Mouse (Mus musculus): ENCODE data around the gene Trim5. TPM values are rescaled to one million over a fixed set of nuclear protein-coding genes. Genes with fewer than 3 reads are reported as not detected.
"Not testable (repeated sequence)": the region's sequence is repeated elsewhere in the genome, so short reads cannot be mapped to it uniquely, and the experiment has no call there.

Gene Trim5
- 0.13 and 0.15 TPM in 2 replicates for polyA plus RNA-seq (2016; fragmentation: Nextera tagmentation; extraction: Ambion mirVana)

- H3K4me3 ChIP-seq; ATAC-seq (ENCODE audit: insufficient number of reproducible peaks, insufficient read depth, low FRiP score, low TSS enrichment); H3K4me2 ChIP-seq (replicated peaks); H3K36me3 ChIP-seq; H3K27ac ChIP-seq; H3K9me3 ChIP-seq; H3K27me3 ChIP-seq; H3K9ac ChIP-seq; H3K4me1 ChIP-seq: not testable (repeated sequence)
- 43% methylated on average over 14 of the region's 14 CpGs for WGBS
Observed at GRCm38 (mm10) chr7:104287576-104288443, at the start of gene Trim5. Gene Trim5 (minus strand): TSS chr7:104288094.

GRCm38 (mm10) chr7:104335547-104335946 is 47.7 kb upstream of the Trim5 start:
- not testable (repeated sequence) for H3K4me3 ChIP-seq; H3K9me3 ChIP-seq; H3K27me3 ChIP-seq; H3K36me3 ChIP-seq; H3K27ac ChIP-seq; ATAC-seq (ENCODE audit: insufficient number of reproducible peaks, insufficient read depth, low FRiP score, low TSS enrichment); H3K9ac ChIP-seq; H3K4me1 ChIP-seq; H3K4me2 ChIP-seq (replicated peaks)
- 86% methylated on average over 3 of the region's 3 CpGs for WGBS

- not testable (repeated sequence) for ATAC-seq (ENCODE audit: insufficient number of reproducible peaks, insufficient read depth, low FRiP score, low TSS enrichment); H3K4me2 ChIP-seq (replicated peaks); H3K27me3 ChIP-seq; H3K4me3 ChIP-seq; H3K27ac ChIP-seq; H3K9ac ChIP-seq; H3K36me3 ChIP-seq; H3K4me1 ChIP-seq; H3K9me3 ChIP-seq
- WGBS = 80% methylated on average over 2 of the region's 2 CpGs
Observed at GRCm38 (mm10) chr7:104329171-104329570, 41.3 kb upstream of the Trim5 start, which contains the start of gene Trim34b. Gene Trim34b (plus strand): TSS chr7:104329471.

- H3K9ac ChIP-seq = no peak overlapping the region
- no peak overlapping the region for H3K4me2 ChIP-seq (replicated peaks)
- H3K27me3 ChIP-seq = no peaks in the 10 kb centered on the region
- ATAC-seq (ENCODE audit: insufficient number of reproducible peaks, insufficient read depth, low FRiP score, low TSS enrichment) = no peak
- no peaks in the 10 kb centered on the region for H3K4me1 ChIP-seq
- H3K4me3 ChIP-seq = no peak overlapping the region
- H3K9me3 ChIP-seq = no peaks in the 10 kb centered on the region
- no peaks in the 10 kb centered on the region for H3K36me3 ChIP-seq
- H3K27ac ChIP-seq = no peak overlapping the region
- 83% methylated on average over 9 of the region's 9 CpGs for WGBS
Observed at GRCm38 (mm10) chr7:104322028-104322427, 34.1 kb upstream of the Trim5 start.

- 30% methylated on average over 4 of the region's 4 CpGs for whole genome bisulfite sequencing
Observed at GRCm38 (mm10) chr7:104315369-104316080, 27.6 kb upstream of the Trim5 start, which contains the start of gene Trim12a. Gene Trim12a (minus strand): TSS chr7:104315466.

GRCm38 (mm10) chr7:104314796-104315353 is 27.0 kb upstream of the Trim5 start:
- Histone ChIP-seq H3K27me3 (no peaks in the 10 kb centered on the region), H3K4me1 (no peaks in the 10 kb centered on the region), H3K27ac (no peak overlapping the region), H3K4me3 (peak overlapping the region; percentile 22), H3K9me3 (no peaks in the 10 kb centered on the region), H3K36me3 (no peaks in the 10 kb centered on the region), H3K4me2 (replicated peaks) (peak overlapping the region; percentile 42), H3K9ac (no peak overlapping the region)
- 15% methylated on average over 15 of the region's 15 CpGs for WGBS
- ATAC-seq (ENCODE audit: insufficient number of reproducible peaks, insufficient read depth, low FRiP score, low TSS enrichment) = no peak

More at GRCm38 (mm10) chr7:104315369-104316080, 27.6 kb upstream of the Trim5 start, which contains the start of gene Trim12a:
- Histone ChIP-seq H3K4me3 (peak within 1 kb of the TSS; percentile 22), H3K4me2 (replicated peaks) (peak within 1 kb of the TSS; percentile 42)
- not testable (repeated sequence) for H3K4me1 ChIP-seq; ATAC-seq (ENCODE audit: insufficient number of reproducible peaks, insufficient read depth, low FRiP score, low TSS enrichment); H3K9ac ChIP-seq; H3K27ac ChIP-seq; H3K27me3 ChIP-seq; H3K36me3 ChIP-seq; H3K9me3 ChIP-seq

- Histone ChIP-seq H3K27me3 (no peaks in the 10 kb centered on the region), H3K4me1 (no peaks in the 10 kb centered on the region), H3K27ac (no peak overlapping the region), H3K4me2 (replicated peaks) (no peak overlapping the region), H3K36me3 (no peaks in the 10 kb centered on the region), H3K9me3 (no peaks in the 10 kb centered on the region), H3K9ac (no peak overlapping the region), H3K4me3 (no peak overlapping the region)
- WGBS = 86% methylated on average over 5 of the region's 5 CpGs
- ATAC-seq (ENCODE audit: insufficient number of reproducible peaks, insufficient read depth, low FRiP score, low TSS enrichment) = no peak
Observed at GRCm38 (mm10) chr7:104291638-104292400, 3.9 kb upstream of the Trim5 start.

- ATAC-seq (ENCODE audit: insufficient number of reproducible peaks, insufficient read depth, low FRiP score, low TSS enrichment) = no peak
- no peaks in the 10 kb centered on the region for H3K27me3 ChIP-seq
- WGBS = 95% methylated on average over 1 of the region's 1 CpGs
- H3K4me1 ChIP-seq = no peaks in the 10 kb centered on the region
- no peak overlapping the region for H3K9ac ChIP-seq
- H3K36me3 ChIP-seq = no peaks in the 10 kb centered on the region
- no peak overlapping the region for H3K4me2 ChIP-seq (replicated peaks)
- no peaks in the 10 kb centered on the region for H3K9me3 ChIP-seq
- H3K4me3 ChIP-seq = no peak overlapping the region
- no peak overlapping the region for H3K27ac ChIP-seq
Observed at GRCm38 (mm10) chr7:104290641-104291040, 2.7 kb upstream of the Trim5 start.

GRCm38 (mm10) chr7:104279361-104279760 is 8.5 kb downstream of the Trim5 start:
- H3K9ac ChIP-seq; H3K27ac ChIP-seq; H3K27me3 ChIP-seq; ATAC-seq (ENCODE audit: insufficient number of reproducible peaks, insufficient read depth, low FRiP score, low TSS enrichment); H3K36me3 ChIP-seq; H3K9me3 ChIP-seq; H3K4me2 ChIP-seq (replicated peaks); H3K4me3 ChIP-seq; H3K4me1 ChIP-seq: not testable (repeated sequence)
- 83% methylated on average over 3 of the region's 3 CpGs for WGBS

- not testable (repeated sequence) for H3K9me3 ChIP-seq; H3K9ac ChIP-seq; ATAC-seq (ENCODE audit: insufficient number of reproducible peaks, insufficient read depth, low FRiP score, low TSS enrichment); H3K4me2 ChIP-seq (replicated peaks); H3K27me3 ChIP-seq; H3K27ac ChIP-seq; H3K36me3 ChIP-seq; H3K4me1 ChIP-seq; H3K4me3 ChIP-seq
- WGBS = 96% methylated on average over 5 of the region's 5 CpGs
Observed at GRCm38 (mm10) chr7:104265335-104265734, 22.6 kb downstream of the Trim5 start.

- not testable (repeated sequence) for H3K4me1 ChIP-seq; H3K27ac ChIP-seq; H3K4me3 ChIP-seq; ATAC-seq (ENCODE audit: insufficient number of reproducible peaks, insufficient read depth, low FRiP score, low TSS enrichment); H3K4me2 ChIP-seq (replicated peaks); H3K9ac ChIP-seq; H3K9me3 ChIP-seq; H3K27me3 ChIP-seq; H3K36me3 ChIP-seq
- 86% methylated on average over 4 of the region's 4 CpGs for WGBS
Observed at GRCm38 (mm10) chr7:104260380-104260779, 27.5 kb downstream of the Trim5 start.

Measured in embryonic facial prominence, embryonic 12.5 days (tissue).